Mouse (Mus musculus): Measurements from ENCODE around the gene Wdr73.

- TF ChIP-seq POLR2A (IDR thresholded peaks at IDR 0.05; ENCODE audit: insufficient read depth, low read depth, low read length) (0 out of 2 replicates have a peak, but pooled peaks have one; percentile 21), EP300 (IDR thresholded peaks at IDR 0.05; ENCODE audit: insufficient read depth, low read depth, low read length) (no peak), CTCF (IDR thresholded peaks at IDR 0.05) (no peak)
Measured at GRCm38 (mm10) chr7:80893753-80894129, 7.3 kb downstream of the Wdr73 start.
